Mouse (Mus musculus): ENCODE results near the gene Mcm10. TPM values are rescaled to one million over a fixed set of nuclear protein-coding genes. Genes with fewer than 3 reads are reported as not detected.

Gene Mcm10
- total and polyA plus RNA-seq, 3 experiments: 102 to 214 (median 107) TPM

GRCm38 (mm10) chr2:4996421-4996824, 16.2 kb downstream of the Mcm10 start:
- Histone ChIP-seq H3K4me1 (ENCODE audit: control insufficient read depth in 1 of 2, insufficient read depth in 2 of 2, low read length in 2 of 2) (no peaks in the 10 kb centered on the region), H3K9ac (ENCODE audit: control insufficient read depth, low read depth, low read length, poor library complexity, severe bottlenecking) (no peak overlapping the region), H3K36me3 (ENCODE audit: control insufficient read depth in 1 of 2, insufficient read depth in 2 of 2, low read length in 2 of 2) (peaks cover 0 to 18% of the 10 kb centered on the region in 2 experiments; a peak in 2 of 4 replicates), H3K27me3 (ENCODE audit: control insufficient read depth in 1 of 2, insufficient read depth in 2 of 2, low read length in 2 of 2) (no peaks in the 10 kb centered on the region), H3K27ac (ENCODE audit: control insufficient read depth, low read depth, low read length) (no peak overlapping the region), H3K4me3 (ENCODE audit: control insufficient read depth in 1 of 2, insufficient read depth in 1 of 2, low read depth in 2 of 2, low read length in 2 of 2) (no peak overlapping the region), H3K79me2 (ENCODE audit: control insufficient read depth, insufficient read depth, low read length, poor library complexity) (no peaks in the 10 kb centered on the region), H3K9me3 (replicated peaks; ENCODE audit: insufficient read depth, low read length) (no peaks in the 10 kb centered on the region)
- no peak for DNase-seq (ENCODE audit: low read depth, low spot score)
- TF ChIP-seq GABPA (IDR thresholded peaks at IDR 0.05; ENCODE audit: low read depth, low read length) (no peak), MXI1 (IDR thresholded peaks at IDR 0.05; ENCODE audit: low read depth, low read length) (no peak), SMC3 (IDR thresholded peaks at IDR 0.05; ENCODE audit: low read depth, low read length) (no peak)

- no peak for TF ChIP-seq MYB (IDR thresholded peaks at IDR 0.05; ENCODE audit: low read depth, low read length)
- no peak for TF ChIP-seq RCOR1 (IDR thresholded peaks at IDR 0.05; ENCODE audit: low read depth, low read length)
- no peak for TF ChIP-seq TAL1 (IDR thresholded peaks at IDR 0.05; ENCODE audit: low read length)
- TF ChIP-seq ZMIZ1 (IDR thresholded peaks at IDR 0.05; ENCODE audit: low read depth, low read length): no peak
- TF ChIP-seq UBTF (IDR thresholded peaks at IDR 0.05; ENCODE audit: borderline replicate concordance, insufficient read depth, low read depth, low read length): no peak
- no peaks in the 10 kb centered on the region for H3K79me2 ChIP-seq (ENCODE audit: control insufficient read depth, insufficient read depth, low read length, poor library complexity)
- H3K4me3 ChIP-seq (ENCODE audit: control insufficient read depth in 1 of 2, insufficient read depth in 1 of 2, low read depth in 2 of 2, low read length in 2 of 2): no peak overlapping the region
- H3K4me1 ChIP-seq (ENCODE audit: control insufficient read depth in 1 of 2, insufficient read depth in 2 of 2, low read length in 2 of 2): no peaks in the 10 kb centered on the region
- H3K9ac ChIP-seq (ENCODE audit: control insufficient read depth, low read depth, low read length, poor library complexity, severe bottlenecking): no peak overlapping the region
- no peaks in the 10 kb centered on the region for H3K27me3 ChIP-seq (ENCODE audit: control insufficient read depth in 1 of 2, insufficient read depth in 2 of 2, low read length in 2 of 2)
- H3K9me3 ChIP-seq (replicated peaks; ENCODE audit: insufficient read depth, low read length): no peaks in the 10 kb centered on the region
- H3K27ac ChIP-seq (ENCODE audit: control insufficient read depth, low read depth, low read length): no peak overlapping the region
- H3K36me3 ChIP-seq (ENCODE audit: control insufficient read depth in 1 of 2, insufficient read depth in 2 of 2, low read length in 2 of 2): peaks cover 0 to 19% of the 10 kb centered on the region in 2 experiments; a peak in 2 of 4 replicates
- no peak for DNase-seq (ENCODE audit: low read depth, low spot score)
Observed at GRCm38 (mm10) chr2:4995646-4996045, 16.9 kb downstream of the Mcm10 start.

GRCm38 (mm10) chr2:4994436-4994835, 18.2 kb downstream of the Mcm10 start:
- Histone ChIP-seq H3K36me3 (ENCODE audit: control insufficient read depth in 1 of 2, insufficient read depth in 2 of 2, low read length in 2 of 2) (peaks cover 0 to 23% of the 10 kb centered on the region in 2 experiments; a peak in 2 of 4 replicates), H3K79me2 (ENCODE audit: control insufficient read depth, insufficient read depth, low read length, poor library complexity) (no peaks in the 10 kb centered on the region)

More at GRCm38 (mm10) chr2:4994436-4994835, 18.2 kb downstream of the Mcm10 start:
- H3K4me1 ChIP-seq (ENCODE audit: control insufficient read depth in 1 of 2, insufficient read depth in 2 of 2, low read length in 2 of 2): no peaks in the 10 kb centered on the region
- H3K27ac ChIP-seq (ENCODE audit: control insufficient read depth, low read depth, low read length): no peak overlapping the region
- no peaks in the 10 kb centered on the region for H3K27me3 ChIP-seq (ENCODE audit: control insufficient read depth in 1 of 2, insufficient read depth in 2 of 2, low read length in 2 of 2)
- TF ChIP-seq POLR2AphosphoS2 (IDR thresholded peaks at IDR 0.05; ENCODE audit: low read length): no peak
- no peak for TF ChIP-seq ZMIZ1 (IDR thresholded peaks at IDR 0.05; ENCODE audit: low read depth, low read length)
- no peak for TF ChIP-seq E2F4 (IDR thresholded peaks at IDR 0.05; ENCODE audit: borderline replicate concordance, low read depth, low read length)
- no peak for TF ChIP-seq POLR2AphosphoS5 (IDR thresholded peaks at IDR 0.05; ENCODE audit: borderline replicate concordance, low read depth, low read length)
- no peak for TF ChIP-seq RCOR1 (IDR thresholded peaks at IDR 0.05; ENCODE audit: low read depth, low read length)
- TF ChIP-seq TBP (IDR thresholded peaks at IDR 0.05; ENCODE audit: low read depth, low read length): no peak
- no peak for TF ChIP-seq ETS1 (IDR thresholded peaks at IDR 0.05; ENCODE audit: low read depth, low read length)
- TF ChIP-seq USF1 (IDR thresholded peaks at IDR 0.05; ENCODE audit: low read depth, low read length): no peak
- no peak for TF ChIP-seq CHD2 (IDR thresholded peaks at IDR 0.05; ENCODE audit: low read length)
- no peak for TF ChIP-seq GATA1 (IDR thresholded peaks at IDR 0.05; ENCODE audit: low read depth, low read length)
- TF ChIP-seq TCF12 (IDR thresholded peaks at IDR 0.05; ENCODE audit: low read depth, low read length): no peak
- TF ChIP-seq BHLHE40 (IDR thresholded peaks at IDR 0.05; ENCODE audit: borderline replicate concordance, low read depth, low read length): no peak
- no peak for TF ChIP-seq ELF1 (IDR thresholded peaks at IDR 0.05; ENCODE audit: low read depth, low read length)
- no peak for TF ChIP-seq EP300 (IDR thresholded peaks at IDR 0.05; ENCODE audit: low read depth in 1 of 2, low read length in 2 of 2)
- TF ChIP-seq MAX (IDR thresholded peaks at IDR 0.05; ENCODE audit: low read length): no peak
- no peaks in the 10 kb centered on the region for H3K9me3 ChIP-seq (replicated peaks; ENCODE audit: insufficient read depth, low read length)
- no peak overlapping the region for H3K9ac ChIP-seq (ENCODE audit: control insufficient read depth, low read depth, low read length, poor library complexity, severe bottlenecking)
- H3K4me3 ChIP-seq (ENCODE audit: control insufficient read depth in 1 of 2, insufficient read depth in 1 of 2, low read depth in 2 of 2, low read length in 2 of 2): no peak overlapping the region
- no peak for DNase-seq (ENCODE audit: low read depth, low spot score)

Data from MEL (cell line).